In genomic region chr14:36212830-36213229, GRCm38 (mm10) we compare ENCODE assay signal across 9 mouse cellular contexts.
DNase-seq lines count a peak whose midpoint lies in the region; ATAC-seq and TF ChIP-seq lines count a peak whose summit lies in the region.
"Had no signal": no experiment of that assay in that cellular context is flagged by ENCODE, and none has a peak within 500 bp of the region (broad histone marks: within the 10 kb centered on the region; RNA-seq: fewer than 3 reads in every experiment).

No protein-coding gene starts in this region.

- intact Hi-C loops in heart, adult 2 months (cut with DNase I) = loop anchor here (5.0 kb wide), 1 partner anchor 1401 kb away; no protein-coding TSS in a partner anchor

- no peaks in the 10 kb centered on the region for H3K79me2 ChIP-seq in heart, adult 2 months (replicated peaks; ENCODE audit: control insufficient read depth, insufficient read depth, low read length)

- no peak overlapping the region for H3K4me2 ChIP-seq in forebrain, embryonic 13.5 days
- no peak overlapping the region for H3K4me2 ChIP-seq in midbrain, embryonic 14.5 days (ENCODE audit: low read length)
- H3K4me2 ChIP-seq: limb, embryonic 13.5 days had no signal

- no peak overlapping the region for H3K27ac ChIP-seq in heart, adult 2 months
- H3K27ac ChIP-seq in forebrain, embryonic 13.5 days = no peak overlapping the region
- H3K27ac ChIP-seq in midbrain, embryonic 14.5 days (replicated peaks; ENCODE audit: low read depth, low read length) = no peak overlapping the region
- H3K27ac ChIP-seq: limb, embryonic 13.5 days had no signal

- ATAC-seq in forebrain, embryonic 13.5 days = peak; percentile 81
- no peak for ATAC-seq in midbrain, embryonic 14.5 days (ENCODE audit: low FRiP score, low TSS enrichment)

- WGBS in heart, adult 2 months = 42% methylated on average over 4 of the region's 4 CpGs
- 44% methylated on average over 4 of the region's 4 CpGs for WGBS in forebrain, embryonic 13.5 days
- 48% methylated on average over 4 of the region's 4 CpGs for WGBS in midbrain, embryonic 14.5 days

- peak; percentile 71 for TF ChIP-seq CTCF in heart, adult 2 months (IDR thresholded peaks at IDR 0.05)
- peak; percentile 75 for TF ChIP-seq CTCF in E14TG2a.4 (conservative IDR thresholded peaks at IDR 0.05; ENCODE audit: low read length)

- peaks cover 3% of the 10 kb centered on the region; the same call in 1 of the 2 replicates for H3K9me3 ChIP-seq in E14TG2a.4 (ENCODE audit: low read length)
- no peaks in the 10 kb centered on the region for H3K9me3 ChIP-seq in forebrain, embryonic 13.5 days (replicated peaks)
- H3K9me3 ChIP-seq in midbrain, embryonic 14.5 days (ENCODE audit: control insufficient read depth, low read length) = no peaks in the 10 kb centered on the region
- H3K9me3 ChIP-seq: limb, embryonic 13.5 days had no signal

- no peak overlapping the region for H3K4me3 ChIP-seq in heart, adult 2 months
- no peak overlapping the region for H3K4me3 ChIP-seq in E14TG2a.4 (replicated peaks; ENCODE audit: low read length)
- H3K4me3 ChIP-seq in forebrain, embryonic 13.5 days = no peak overlapping the region
- no peak overlapping the region for H3K4me3 ChIP-seq in midbrain, embryonic 14.5 days (replicated peaks; ENCODE audit: low read depth, low read length)
- H3K4me3 ChIP-seq: limb, embryonic 13.5 days had no signal

- TF ChIP-seq POLR2A in heart, adult 2 months (IDR thresholded peaks at IDR 0.05; ENCODE audit: insufficient read depth, low read depth, low read length) = no peak

- no peak overlapping the region for H3K9ac ChIP-seq in heart, adult 2 months (ENCODE audit: low read depth, low read length)
- H3K9ac ChIP-seq in forebrain, embryonic 13.5 days = no peak overlapping the region
- H3K9ac ChIP-seq in midbrain, embryonic 14.5 days (replicated peaks; ENCODE audit: low read length) = no peak overlapping the region
- H3K9ac ChIP-seq: limb, embryonic 13.5 days had no signal

- DNase-seq in heart, adult 2 months = peak in 1 of 2 experiments; percentile 22
- DNase-seq in heart, adult 9 months (ENCODE audit: low spot score in 2 of 2) = no peak
- DNase-seq in brain, embryonic 18.5 days (ENCODE audit: low read depth, low spot score) = peak; percentile 45
- DNase-seq in layer of hippocampus, adult 9-10 months (ENCODE audit: low spot score) = peak; percentile 16
- peak; percentile 88 for DNase-seq in midbrain, embryonic 14.5 days
- peak; percentile 60 to 64 for DNase-seq in thymus, postnatal 36 days

- H3K27me3 ChIP-seq in heart, adult 2 months (ENCODE audit: control insufficient read depth, insufficient read depth, low read length) = no peaks in the 10 kb centered on the region
- H3K27me3 ChIP-seq in E14TG2a.4 (ENCODE audit: insufficient read depth, low read length) = no peaks in the 10 kb centered on the region
- H3K27me3 ChIP-seq in forebrain, embryonic 13.5 days = no peaks in the 10 kb centered on the region
- no peaks in the 10 kb centered on the region for H3K27me3 ChIP-seq in midbrain, embryonic 14.5 days (ENCODE audit: control insufficient read depth, insufficient read depth, low read length)
- H3K27me3 ChIP-seq: limb, embryonic 13.5 days had no signal

- no peak for TF ChIP-seq EP300 in heart, adult 2 months (IDR thresholded peaks at IDR 0.05; ENCODE audit: insufficient read depth, low read depth, low read length)

- H3K4me1 ChIP-seq in heart, adult 2 months (ENCODE audit: control insufficient read depth, insufficient read depth, low read length) = no peaks in the 10 kb centered on the region
- H3K4me1 ChIP-seq in E14TG2a.4 (replicated peaks; ENCODE audit: low read depth, low read length) = no peaks in the 10 kb centered on the region
- no peaks in the 10 kb centered on the region for H3K4me1 ChIP-seq in forebrain, embryonic 13.5 days
- no peaks in the 10 kb centered on the region for H3K4me1 ChIP-seq in midbrain, embryonic 14.5 days (ENCODE audit: control insufficient read depth, insufficient read depth, low read length)
- H3K4me1 ChIP-seq: limb, embryonic 13.5 days had no signal

- H3K36me3 ChIP-seq in heart, adult 2 months (ENCODE audit: control insufficient read depth, insufficient read depth, low read length) = no peaks in the 10 kb centered on the region
- no peaks in the 10 kb centered on the region for H3K36me3 ChIP-seq in E14TG2a.4 (ENCODE audit: insufficient read depth, low read length)
- no peaks in the 10 kb centered on the region for H3K36me3 ChIP-seq in forebrain, embryonic 13.5 days (ENCODE audit: poor library complexity, severe bottlenecking)
- no peaks in the 10 kb centered on the region for H3K36me3 ChIP-seq in midbrain, embryonic 14.5 days (ENCODE audit: control insufficient read depth, insufficient read depth, low read length)
- H3K36me3 ChIP-seq: limb, embryonic 13.5 days had no signal

Comparison
In these comparisons a context has a peak if more than half of its experiments do, and no peak if none do; other contexts are left out.
1. DNase-seq: peak in brain, embryonic 18.5 days (single experiment), layer of hippocampus, adult 9-10 months (single experiment), midbrain, embryonic 14.5 days (single experiment) and thymus, postnatal 36 days (2 of 2); none in heart, adult 9 months (0 of 2).